Mouse (Mus musculus) liver, adult 2 months (tissue): Measurements from ENCODE around the gene Pou2f3.

Source experiments
- CTCF ChIP-seq: fragments of 200-500 bp; IDR thresholded peaks from 2 replicates; pipeline ENCODE4 v1.5.1; 2011; ENCODE audit warnings: low read depth, low read length, control low read depth
- POLR2A ChIP-seq: fragments of 200-500 bp; IDR thresholded peaks from 2 replicates; pipeline ENCODE4 v1.6.1; 2011; ENCODE audit warnings: low read length, control low read depth; ENCODE audit not compliant: insufficient read depth; ENCODE audit errors: extremely low read depth

DNA sequence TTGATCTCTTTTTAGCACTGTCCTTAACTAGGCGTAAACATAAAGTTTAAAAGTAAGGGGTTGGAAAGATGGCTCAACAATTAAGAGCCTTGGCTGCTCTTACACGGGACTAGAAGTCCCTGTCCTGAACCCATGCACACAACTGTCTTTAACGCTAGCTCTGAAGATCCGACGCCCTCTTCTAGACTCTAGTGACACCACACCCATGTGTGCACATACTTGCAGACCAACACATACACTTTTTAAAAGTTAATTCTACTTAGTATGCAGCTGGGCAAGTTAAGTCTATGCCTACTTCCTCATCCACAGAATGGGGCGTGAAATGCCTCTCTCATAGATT lies 93.2 kb downstream of the Pou2f3 start:
- no peak for TF ChIP-seq POLR2A
- TF ChIP-seq CTCF: no peak
